Mouse (Mus musculus) heart, adult 2 months (tissue): ENCODE data around the gene Swsap1. TPM values are rescaled to one million over a fixed set of nuclear protein-coding genes. Genes with fewer than 3 reads are reported as not detected.
A peak's percentile ranks its signal among the peaks of the same experiment; 100 is the strongest.

Experiments
- DNase-seq, 2 experiments: peaks; one replicate each; pipeline ENCODE4 v3.0.0; 2021
- H3K27ac ChIP-seq: fragments of 200-600 bp; 2 replicates; pipeline ENCODE4 v1.8.1; 2022
- H3K27me3 ChIP-seq: fragments of 200-500 bp; 2 replicates; pipeline ENCODE4 v1.6.1; 2012; ENCODE audit warnings: mild to moderate bottlenecking, low read length, inconsistent platforms, mixed read lengths; ENCODE audit not compliant: control insufficient read depth, insufficient read depth
- H3K36me3 ChIP-seq: fragments of 200-500 bp; 2 replicates; pipeline ENCODE4 v1.6.1; 2012; ENCODE audit warnings: low read length, inconsistent platforms; ENCODE audit not compliant: control insufficient read depth, insufficient read depth
- H3K4me1 ChIP-seq: fragments of 200-500 bp; 2 replicates; pipeline ENCODE4 v1.6.1; 2011; ENCODE audit warnings: low read length; ENCODE audit not compliant: control insufficient read depth, insufficient read depth
- H3K4me3 ChIP-seq: fragments of 200-600 bp; 2 replicates; pipeline ENCODE4 v1.8.1; 2022
- H3K79me2 ChIP-seq: fragments of 200-500 bp; replicated peaks from 2 replicates; pipeline ENCODE4 v1.6.1; 2012; ENCODE audit warnings: mild to moderate bottlenecking, inconsistent platforms, low read length, moderate library complexity, mixed read lengths; ENCODE audit not compliant: control insufficient read depth, insufficient read depth
- H3K9ac ChIP-seq: fragments of 200-500 bp; 2 replicates; pipeline ENCODE4 v1.6.1; 2012; ENCODE audit warnings: low read depth, mild to moderate bottlenecking, control low read depth, inconsistent platforms, low read length, mixed read lengths
- CTCF ChIP-seq: fragments of 200-600 bp; IDR thresholded peaks from 2 replicates; pipeline ENCODE4 v1.8.1; 2022; ENCODE audit warnings: antibody characterized with exemption, mild to moderate bottlenecking, moderate library complexity
- EP300 ChIP-seq: fragments of 200-500 bp; IDR thresholded peaks from 2 replicates; pipeline ENCODE4 v1.6.1; 2011; ENCODE audit warnings: low read depth, low read length, control low read depth; ENCODE audit not compliant: insufficient read depth
- POLR2A ChIP-seq: fragments of 200-500 bp; IDR thresholded peaks from 2 replicates; pipeline ENCODE4 v1.6.1; 2011; ENCODE audit warnings: mild to moderate bottlenecking, low read depth, low read length, control low read depth; ENCODE audit not compliant: insufficient read depth
- WGBS: fragments of 180-500 bp; shearing (Covaris S2); methylation state at CpG from one replicate; pipeline ENCODE4 v1.1.7; 2018; 5-methylcytosine and 5-hydroxymethylcytosine counted together
- intact Hi-C: fragments of 180-260 bp; cut with DNase I; formaldehyde crosslinking; loops from one replicate; pipeline ENCODE4 v1.15.1; 2025
- long read RNA-seq: library from polyadenylated mRNA; stranded (forward); transcript quantifications from one replicate; pipeline ENCODE4 v2.0.0, GENCODE M21; 2021
- polyA plus RNA-seq: library from polyadenylated mRNA; depleted of rRNA; stranded (reverse); fragments of >200 nt; gene quantifications from 2 replicates; pipeline ENCODE4 v1.2.3, GENCODE M21; 2012; rRNA removed
- total RNA-seq, 2 experiments: library from RNA; stranded (reverse); gene quantifications; 2 replicates each; pipeline ENCODE4 v1.2.3; 2021

The Swsap1 gene
- total RNA-seq = 1 to 10 TPM; 6.5 to 7.4 TPM
- 4.6 and 6.2 TPM in 2 replicates for polyA plus RNA-seq
- long read RNA-seq, transcript Swsap1-201 (2 exons, 1,838 nt) = major isoform, 7 of 7 reads
- long read RNA-seq, partial matches to known transcripts = 0 of 7 reads
- long read RNA-seq, other reads (novel, unspliced or antisense) = 0 of 7 reads

GRCm38 (mm10) chr9:21955570-21956281, at the start of gene Swsap1:
TSS of gene Swsap1 (plus strand) at chr9:21955755.
- Histone ChIP-seq H3K4me3 (peak within 1 kb of the TSS; percentile 87), H3K36me3 (no peaks in the 10 kb centered on the region), H3K27ac (peak within 1 kb of the TSS; percentile 98), H3K79me2 (no peaks in the 10 kb centered on the region), H3K4me1 (no peaks in the 10 kb centered on the region), H3K9ac (peak within 1 kb of the TSS; percentile 82), H3K27me3 (no peaks in the 10 kb centered on the region)
- TF ChIP-seq POLR2A = peak; percentile 71
- peak; percentile 69 for TF ChIP-seq EP300
- TF ChIP-seq CTCF = no peak
- intact Hi-C loops = loop anchor here (2.0 kb wide), 2 partner anchors 31 to 47 kb away; partner anchors contain the start of genes Ccdc151 and Prkcsh
- WGBS = under 1% methylated on average over 54 of the region's 54 CpGs
- peak; percentile 99 for DNase-seq

GRCm38 (mm10) chr9:21908216-21908615, 47.3 kb upstream of the Swsap1 start:
- H3K36me3 ChIP-seq = no peaks in the 10 kb centered on the region
- H3K27me3 ChIP-seq = no peaks in the 10 kb centered on the region
- no peaks in the 10 kb centered on the region for H3K4me1 ChIP-seq
- intact Hi-C loops = no loop called here
- H3K9ac ChIP-seq = no peak overlapping the region
- TF ChIP-seq POLR2A = no peak
- no peak for TF ChIP-seq EP300
- TF ChIP-seq CTCF = no peak
- no peak overlapping the region for H3K4me3 ChIP-seq
- H3K27ac ChIP-seq = no peak overlapping the region
- 58% methylated on average over 11 of the region's 11 CpGs for WGBS
- H3K79me2 ChIP-seq = no peaks in the 10 kb centered on the region
- DNase-seq = no peak

- no peaks in the 10 kb centered on the region for H3K79me2 ChIP-seq
- intact Hi-C loops = no loop called here
- no peaks in the 10 kb centered on the region for H3K36me3 ChIP-seq
- no peaks in the 10 kb centered on the region for H3K27me3 ChIP-seq
- no peak overlapping the region for H3K9ac ChIP-seq
- H3K27ac ChIP-seq = no peak overlapping the region
- no peak for TF ChIP-seq POLR2A
- no peak for DNase-seq
- H3K4me1 ChIP-seq = no peaks in the 10 kb centered on the region
- WGBS = 68% methylated on average over 10 of the region's 10 CpGs
- H3K4me3 ChIP-seq = no peak overlapping the region
These were observed 45.9 kb upstream of the Swsap1 start for GRCm38 (mm10) chr9:21909474-21910223.

- WGBS = 82% methylated on average over 3 of the region's 3 CpGs
- Histone ChIP-seq H3K4me3 (peak overlapping the region; percentile 70), H3K79me2 (no peaks in the 10 kb centered on the region), H3K4me1 (no peaks in the 10 kb centered on the region), H3K27me3 (no peaks in the 10 kb centered on the region), H3K9ac (no peak overlapping the region), H3K36me3 (no peaks in the 10 kb centered on the region), H3K27ac (no peak overlapping the region; the same call in 1 of the 2 replicates)
- intact Hi-C loops = no loop called here
- no peak for DNase-seq
- TF ChIP-seq POLR2A (no peak), CTCF (no peak), EP300 (no peak)
These were observed 38.6 kb upstream of the Swsap1 start for GRCm38 (mm10) chr9:21916851-21917492.

- no peaks in the 10 kb centered on the region for H3K79me2 ChIP-seq
- TF ChIP-seq POLR2A = no peak
- no peak for TF ChIP-seq EP300
- no peak for TF ChIP-seq CTCF
- H3K4me1 ChIP-seq = no peaks in the 10 kb centered on the region
- peak in 1 of 2 experiments; percentile 66 for DNase-seq
- no peaks in the 10 kb centered on the region for H3K27me3 ChIP-seq
- WGBS = 3% methylated on average over 35 of the region's 35 CpGs
- H3K4me3 ChIP-seq = peak overlapping the region; percentile 70
- H3K27ac ChIP-seq = peak overlapping the region; percentile 83
- intact Hi-C loops = no loop called here
- no peaks in the 10 kb centered on the region for H3K36me3 ChIP-seq
- H3K9ac ChIP-seq = peak overlapping the region; percentile 83
These were observed 38.0 kb upstream of the Swsap1 start for GRCm38 (mm10) chr9:21917493-21918034.
